Mouse (Mus musculus) lung, embryonic 16.5 days (tissue): ENCODE measurements around the gene Olfr67. TPM values are rescaled to one million over a fixed set of nuclear protein-coding genes. Genes with fewer than 3 reads are reported as not detected.
"Not testable (repeated sequence)": the region's sequence is repeated elsewhere in the genome, so short reads cannot be mapped to it uniquely, and the experiment has no call there.

Experiments used
- ATAC-seq: fragments of 200-750 bp; cut with Nextera tagmentation; 2 replicates; pipeline ENCODE4 v1.8.0; 2017; ENCODE audit warnings: low read depth, mild to moderate bottlenecking, moderate library complexity
- H3K27ac ChIP-seq: fragments of 300-500 bp; sonication (generic); 2 replicates; pipeline ENCODE4 v1.5.1; 2014; ENCODE audit warnings: mild to moderate bottlenecking, control low read depth, low read length
- H3K27me3 ChIP-seq: fragments of 300-500 bp; sonication (generic); 2 replicates; pipeline ENCODE4 v1.6.1; 2014; ENCODE audit warnings: low read depth, low read length, mixed read lengths; ENCODE audit not compliant: control insufficient read depth, insufficient read depth
- H3K36me3 ChIP-seq: fragments of 300-500 bp; sonication (generic); 2 replicates; pipeline ENCODE4 v1.6.1; 2014; ENCODE audit warnings: low read length; ENCODE audit not compliant: control insufficient read depth, insufficient read depth
- H3K4me1 ChIP-seq: fragments of 300-500 bp; sonication (generic); replicated peaks from 2 replicates; pipeline ENCODE4 v1.6.1; 2014; ENCODE audit warnings: low read length, mixed read lengths; ENCODE audit not compliant: control insufficient read depth, insufficient read depth
- H3K4me2 ChIP-seq: fragments of 300-500 bp; sonication (generic); 2 replicates; pipeline ENCODE4 v1.6.1; 2014; ENCODE audit warnings: low read depth, low read length, control low read depth
- H3K4me3 ChIP-seq: fragments of 300-500 bp; sonication (generic); 2 replicates; pipeline ENCODE4 v1.5.1; 2014; ENCODE audit warnings: mild to moderate bottlenecking, low read length, control low read depth
- H3K9ac ChIP-seq: fragments of 300-500 bp; sonication (generic); 2 replicates; pipeline ENCODE4 v1.6.1; 2014; ENCODE audit warnings: low read length, control low read depth
- H3K9me3 ChIP-seq: fragments of 300-500 bp; sonication (generic); 2 replicates; pipeline ENCODE4 v1.6.1; 2016; ENCODE audit warnings: low read length; ENCODE audit not compliant: control insufficient read depth
- whole genome bisulfite sequencing: fragments of 180-500 bp; shearing (Covaris S2); extraction: QIAGEN DNeasy Blood & Tissue Kit; methylation state at CpG from one replicate; pipeline ENCODE4 v1.1.7; 2014; 5-methylcytosine and 5-hydroxymethylcytosine counted together
- polyA plus RNA-seq: library from polyadenylated mRNA; unstranded; fragments of >200 nt; fragmentation: Nextera tagmentation; extraction: Ambion mirVana; gene quantifications from 2 replicates; pipeline ENCODE4 v1.2.1, GENCODE M21; 2015

Gene Olfr67
- polyA plus RNA-seq, 1 experiment from 2014 or later = not detected

- H3K27ac ChIP-seq, H3K27me3 ChIP-seq, H3K9ac ChIP-seq, H3K4me3 ChIP-seq, H3K4me2 ChIP-seq, H3K9me3 ChIP-seq, H3K36me3 ChIP-seq, H3K4me1 ChIP-seq, ATAC-seq: not testable (repeated sequence)
- no CpG with 5 or more reads among the region's 3 CpGs for WGBS
Measured at GRCm38 (mm10) chr7:103813152-103813551, 21.5 kb upstream of the Olfr67 start.

DNA sequence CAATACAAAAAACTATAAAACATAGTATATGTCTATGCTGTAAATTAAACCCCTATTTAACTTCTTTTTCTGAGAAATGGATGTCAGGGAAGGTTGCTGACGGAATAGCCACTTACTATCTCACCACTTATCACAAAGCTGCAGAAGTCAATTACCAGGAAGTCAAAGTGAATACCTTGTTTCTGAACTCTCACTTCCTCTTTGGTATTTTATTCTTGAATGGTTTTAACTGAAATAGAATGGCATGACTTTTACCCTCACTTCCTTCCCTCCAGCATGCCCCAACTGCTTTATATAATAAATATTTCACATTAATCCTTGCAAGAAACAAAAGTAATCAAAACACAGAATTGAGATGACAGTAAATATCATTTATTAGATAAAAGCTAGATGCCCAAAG is 20.6 kb upstream of the Olfr67 start:
- Histone ChIP-seq H3K4me1 (no peaks in the 10 kb centered on the region), H3K27me3 (no peaks in the 10 kb centered on the region), H3K4me2 (no peak overlapping the region), H3K4me3 (no peak overlapping the region), H3K9ac (no peak overlapping the region), H3K36me3 (no peaks in the 10 kb centered on the region), H3K27ac (no peak overlapping the region), H3K9me3 (no peaks in the 10 kb centered on the region)
- 50% methylated on average over 1 of the region's 1 CpGs for WGBS
- no peak for ATAC-seq

- no peak overlapping the region for H3K4me2 ChIP-seq
- no peaks in the 10 kb centered on the region for H3K36me3 ChIP-seq
- H3K4me1 ChIP-seq = no peaks in the 10 kb centered on the region
- H3K9ac ChIP-seq = no peak overlapping the region
- H3K4me3 ChIP-seq = no peak overlapping the region
- no peaks in the 10 kb centered on the region for H3K27me3 ChIP-seq
- no peak overlapping the region for H3K27ac ChIP-seq
- 83% methylated on average over 1 of the region's 1 CpGs for WGBS
- no peak for ATAC-seq
- no peaks in the 10 kb centered on the region for H3K9me3 ChIP-seq
Measured at GRCm38 (mm10) chr7:103811223-103811845, 19.7 kb upstream of the Olfr67 start.

- Histone ChIP-seq H3K27me3 (no peaks in the 10 kb centered on the region), H3K9me3 (no peaks in the 10 kb centered on the region), H3K4me2 (no peak overlapping the region), H3K27ac (no peak overlapping the region), H3K36me3 (no peaks in the 10 kb centered on the region), H3K9ac (no peak overlapping the region), H3K4me1 (no peaks in the 10 kb centered on the region), H3K4me3 (no peak overlapping the region)
- WGBS = 69% methylated on average over 3 of the region's 3 CpGs
- no peak for ATAC-seq
Measured at GRCm38 (mm10) chr7:103810746-103811145, 19.1 kb upstream of the Olfr67 start.

- Histone ChIP-seq H3K36me3 (no peaks in the 10 kb centered on the region), H3K27me3 (no peaks in the 10 kb centered on the region), H3K4me1 (no peaks in the 10 kb centered on the region), H3K27ac (no peak overlapping the region), H3K4me2 (no peak overlapping the region), H3K9me3 (no peaks in the 10 kb centered on the region), H3K4me3 (no peak overlapping the region), H3K9ac (no peak overlapping the region)
- ATAC-seq = no peak
- 63% methylated on average over 1 of the region's 1 CpGs for WGBS
Measured at GRCm38 (mm10) chr7:103810296-103810695, 18.7 kb upstream of the Olfr67 start.

- H3K4me3 ChIP-seq = no peak overlapping the region
- ATAC-seq = no peak
- no peaks in the 10 kb centered on the region for H3K4me1 ChIP-seq
- H3K4me2 ChIP-seq = no peak overlapping the region
- H3K9ac ChIP-seq = no peak overlapping the region
- no peak overlapping the region for H3K27ac ChIP-seq
- WGBS = 65% methylated on average over 1 of the region's 1 CpGs
- H3K9me3 ChIP-seq = no peaks in the 10 kb centered on the region
- H3K27me3 ChIP-seq = no peaks in the 10 kb centered on the region
- no peaks in the 10 kb centered on the region for H3K36me3 ChIP-seq
Measured at GRCm38 (mm10) chr7:103809801-103810155, 18.2 kb upstream of the Olfr67 start.

- Histone ChIP-seq H3K9me3 (no peaks in the 10 kb centered on the region), H3K4me3 (no peak overlapping the region), H3K9ac (no peak overlapping the region), H3K27ac (no peak overlapping the region), H3K27me3 (no peaks in the 10 kb centered on the region), H3K36me3 (no peaks in the 10 kb centered on the region), H3K4me1 (no peaks in the 10 kb centered on the region), H3K4me2 (no peak overlapping the region)
- WGBS = 33% methylated on average over 5 of the region's 5 CpGs
- no peak for ATAC-seq
Measured at GRCm38 (mm10) chr7:103808971-103809800, 17.6 kb upstream of the Olfr67 start.

DNA sequence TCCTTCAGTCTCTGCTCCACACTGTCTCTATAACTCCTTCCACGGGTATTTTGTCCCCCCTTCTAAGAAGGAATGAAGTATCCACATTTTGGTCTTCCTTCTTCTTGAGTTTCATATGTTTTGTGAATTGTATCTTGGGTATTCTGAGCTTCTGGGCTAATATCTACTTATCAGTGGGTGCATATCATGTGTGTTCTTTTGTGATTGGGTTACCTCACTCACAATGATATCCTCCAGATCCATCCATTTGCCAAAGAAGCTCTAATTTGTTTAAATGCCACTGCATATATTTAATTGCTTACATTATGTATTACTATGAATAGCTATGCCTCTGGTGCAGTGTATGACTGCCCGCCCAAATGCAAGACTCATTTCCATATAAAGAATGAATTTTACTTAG is 16.5 kb upstream of the Olfr67 start:
- not testable (repeated sequence) for H3K27ac ChIP-seq, H3K9ac ChIP-seq, H3K9me3 ChIP-seq, H3K36me3 ChIP-seq, H3K4me2 ChIP-seq, H3K4me1 ChIP-seq, H3K27me3 ChIP-seq, H3K4me3 ChIP-seq, ATAC-seq
- WGBS = 44% methylated on average over 2 of the region's 2 CpGs

- no peak overlapping the region for H3K4me3 ChIP-seq
- H3K9ac ChIP-seq = no peak overlapping the region
- no peaks in the 10 kb centered on the region for H3K36me3 ChIP-seq
- no peaks in the 10 kb centered on the region for H3K27me3 ChIP-seq
- no peak overlapping the region for H3K27ac ChIP-seq
- H3K4me2 ChIP-seq = no peak overlapping the region
- ATAC-seq = no peak
- 50% methylated on average over 1 of the region's 1 CpGs for WGBS
- H3K4me1 ChIP-seq = no peaks in the 10 kb centered on the region
- H3K9me3 ChIP-seq = no peaks in the 10 kb centered on the region
Measured at GRCm38 (mm10) chr7:103806856-103807255, 15.2 kb upstream of the Olfr67 start.
